ENCODE assay signal across 23 mouse cellular contexts in the genomic region with DNA sequence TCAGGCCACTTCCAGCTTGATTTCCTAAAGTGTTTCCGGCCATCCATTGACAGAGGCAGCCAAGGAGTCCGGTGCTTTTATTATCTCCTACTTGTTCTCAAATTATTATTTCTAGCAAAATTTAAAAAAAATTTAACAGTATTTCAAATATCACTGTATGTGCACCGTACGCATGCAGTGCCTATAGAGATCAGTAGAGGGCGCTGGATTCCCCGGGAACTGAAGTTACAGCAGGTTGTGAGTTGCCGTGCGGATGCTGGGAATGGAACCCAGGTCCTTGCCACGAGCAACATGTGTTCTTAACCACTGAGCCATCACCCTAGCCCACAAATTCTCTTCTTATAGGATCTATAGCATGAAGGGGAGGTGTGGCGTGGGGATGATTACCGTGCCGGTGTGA. TPM values are rescaled to one million over a fixed set of nuclear protein-coding genes. Genes with fewer than 3 reads are reported as not detected.
DNase-seq lines count a peak whose midpoint lies in the region; ATAC-seq and TF ChIP-seq lines count a peak whose summit lies in the region.
"Had no signal": no experiment of that assay in that cellular context is flagged by ENCODE, and none has a peak within 500 bp of the region (broad histone marks: within the 10 kb centered on the region; RNA-seq: fewer than 3 reads in every experiment).

No protein-coding gene starts in this region.

- H3K9me3 ChIP-seq in lung, embryonic 14.5 days (ENCODE audit: low read depth, low read length), result no peaks in the 10 kb centered on the region
- H3K9me3 ChIP-seq in MEL (replicated peaks; ENCODE audit: insufficient read depth, low read length), result no peaks in the 10 kb centered on the region
- peaks cover 6% of the 10 kb centered on the region; the same call in 1 of the 2 replicates for H3K9me3 ChIP-seq in embryonic facial prominence, embryonic 10.5 days
- H3K9me3 ChIP-seq: hindbrain, embryonic 13.5 days; lung, embryonic 15.5 days; midbrain, embryonic 15.5 days had no signal

- no peaks in the 10 kb centered on the region for H3K27me3 ChIP-seq in kidney, adult 2 months (replicated peaks; ENCODE audit: control insufficient read depth, insufficient read depth, low read length)
- H3K27me3 ChIP-seq in lung, embryonic 14.5 days (ENCODE audit: insufficient read depth, low read length), result no peaks in the 10 kb centered on the region
- no peaks in the 10 kb centered on the region for H3K27me3 ChIP-seq in MEL (ENCODE audit: control insufficient read depth in 1 of 2, insufficient read depth in 2 of 2, low read length in 2 of 2)
- no peaks in the 10 kb centered on the region for H3K27me3 ChIP-seq in embryonic facial prominence, embryonic 10.5 days (replicated peaks; ENCODE audit: low read depth, poor library complexity, severe bottlenecking)
- H3K27me3 ChIP-seq: hindbrain, embryonic 13.5 days; lung, embryonic 15.5 days; midbrain, embryonic 15.5 days; neural tube, embryonic 12.5 days had no signal

- H3K27ac ChIP-seq in kidney, adult 2 months (ENCODE audit: insufficient read depth, low read depth, low read length), result no peak overlapping the region
- H3K27ac ChIP-seq in lung, embryonic 14.5 days (ENCODE audit: low read depth), result no peak overlapping the region
- no peak overlapping the region for H3K27ac ChIP-seq in MEL (ENCODE audit: control insufficient read depth, low read depth, low read length)
- no peak overlapping the region for H3K27ac ChIP-seq in embryonic facial prominence, embryonic 10.5 days (replicated peaks)
- H3K27ac ChIP-seq: forebrain, embryonic 10.5 days; hindbrain, embryonic 13.5 days; lung, embryonic 15.5 days; macrophage; midbrain, embryonic 15.5 days; neural tube, embryonic 12.5 days had no signal

- no peak for TF ChIP-seq POLR2A in kidney, adult 2 months (IDR thresholded peaks at IDR 0.05; ENCODE audit: low read depth, low read length)
- no peak for TF ChIP-seq POLR2A in MEL (IDR thresholded peaks at IDR 0.05; ENCODE audit: control insufficient read depth in 1 of 2, insufficient read depth in 1 of 2, low read depth in 1 of 2, low read length in 2 of 2, poor library complexity in 1 of 2)

- no peaks in the 10 kb centered on the region for H3K36me3 ChIP-seq in kidney, adult 2 months (ENCODE audit: control insufficient read depth, insufficient read depth, low read length)
- no peaks in the 10 kb centered on the region for H3K36me3 ChIP-seq in lung, embryonic 14.5 days (ENCODE audit: insufficient read depth)
- no peaks in the 10 kb centered on the region for H3K36me3 ChIP-seq in MEL (ENCODE audit: control insufficient read depth in 1 of 2, insufficient read depth in 2 of 2, low read length in 2 of 2)
- no peaks in the 10 kb centered on the region for H3K36me3 ChIP-seq in embryonic facial prominence, embryonic 10.5 days (replicated peaks)
- H3K36me3 ChIP-seq: forebrain, embryonic 10.5 days; hindbrain, embryonic 13.5 days; lung, embryonic 15.5 days; midbrain, embryonic 15.5 days; neural tube, embryonic 12.5 days had no signal

- DNase-seq in kidney, adult 2 months, result no peak
- DNase-seq in kidney, adult 9 months, result no peak
- DNase-seq in lung, embryonic 14.5 days, result no peak
- DNase-seq in lung, postnatal 4 days, result no peak
- DNase-seq in MEL (ENCODE audit: low read depth, low spot score), result no peak
- peak; percentile 40 for DNase-seq in testis, postnatal 14 days (ENCODE audit: low spot score)
- no peak for DNase-seq in embryonic facial prominence, embryonic 10.5 days (ENCODE audit: low spot score)
- DNase-seq: adrenal gland, postnatal 14 days; cerebellum, adult 9-10 months; gastrocnemius, postnatal 25 days; heart, postnatal 36 days; kidney, adult 8-10 months; kidney, postnatal 14 days; layer of hippocampus, postnatal 36 days; right cerebral cortex, postnatal 25 days; spleen, adult 18-20 months had no signal

- no peaks in the 10 kb centered on the region for H3K79me2 ChIP-seq in MEL (ENCODE audit: control insufficient read depth, insufficient read depth, low read length, poor library complexity)

- peak; percentile 9 for TF ChIP-seq RAD21 in MEL (IDR thresholded peaks at IDR 0.05; ENCODE audit: low read depth, low read length)

- no peak overlapping the region for H3K4me3 ChIP-seq in kidney, adult 2 months (ENCODE audit: insufficient read depth, low read depth, low read length)
- H3K4me3 ChIP-seq in lung, embryonic 14.5 days (ENCODE audit: low read depth, low read length), result no peak overlapping the region
- H3K4me3 ChIP-seq in MEL (ENCODE audit: control insufficient read depth in 1 of 2, insufficient read depth in 1 of 2, low read depth in 2 of 2, low read length in 2 of 2), result no peak overlapping the region
- no peak overlapping the region for H3K4me3 ChIP-seq in embryonic facial prominence, embryonic 10.5 days
- H3K4me3 ChIP-seq: forebrain, embryonic 10.5 days; hindbrain, embryonic 13.5 days; lung, embryonic 15.5 days; midbrain, embryonic 15.5 days; neural tube, embryonic 12.5 days had no signal

- H3K4me2 ChIP-seq in lung, embryonic 14.5 days, result no peak overlapping the region
- H3K4me2 ChIP-seq: hindbrain, embryonic 13.5 days; lung, embryonic 15.5 days; midbrain, embryonic 15.5 days; neural tube, embryonic 12.5 days had no signal

- WGBS in kidney, adult 2 months, result 94% methylated on average over 12 of the region's 12 CpGs
- WGBS in lung, embryonic 14.5 days, result 90% methylated on average over 12 of the region's 12 CpGs
- WGBS in embryonic facial prominence, embryonic 10.5 days, result 93% methylated on average over 12 of the region's 12 CpGs

- TF ChIP-seq EP300 in MEL (IDR thresholded peaks at IDR 0.05; ENCODE audit: low read depth in 1 of 2, low read length in 2 of 2), result no peak

- no peaks in the 10 kb centered on the region for H3K4me1 ChIP-seq in kidney, adult 2 months (ENCODE audit: control insufficient read depth, insufficient read depth, low read length)
- no peaks in the 10 kb centered on the region for H3K4me1 ChIP-seq in lung, embryonic 14.5 days (ENCODE audit: insufficient read depth)
- H3K4me1 ChIP-seq in MEL (ENCODE audit: control insufficient read depth in 1 of 2, insufficient read depth in 2 of 2, low read length in 2 of 2), result no peaks in the 10 kb centered on the region
- H3K4me1 ChIP-seq in embryonic facial prominence, embryonic 10.5 days, result no peaks in the 10 kb centered on the region
- H3K4me1 ChIP-seq: forebrain, embryonic 10.5 days; hindbrain, embryonic 13.5 days; lung, embryonic 15.5 days; midbrain, embryonic 15.5 days; neural tube, embryonic 12.5 days had no signal

- peak; percentile 24; the same call in 1 of the 2 replicates for TF ChIP-seq CTCF in kidney, adult 2 months (conservative IDR thresholded peaks at IDR 0.05; ENCODE audit: insufficient read depth, insufficient read length, low read depth, low read length)
- TF ChIP-seq CTCF in lung, embryonic 14.5 days (IDR thresholded peaks at IDR 0.05; ENCODE audit: low read depth), result 0 out of 2 replicates have a peak, but pooled peaks have one; percentile 31
- TF ChIP-seq CTCF in MEL (IDR thresholded peaks at IDR 0.05 in 2 of 3, conservative IDR thresholded peaks at IDR 0.05 in 1 of 3; ENCODE audit: control insufficient read depth in 1 of 3, insufficient read depth in 1 of 3, low read depth in 2 of 3, low read length in 3 of 3, poor library complexity in 1 of 3, severe bottlenecking in 1 of 3), result peak; percentile 41 to 61 (median 51)

- no peak for ATAC-seq in lung, embryonic 14.5 days (ENCODE audit: insufficient read depth)
- ATAC-seq: forebrain, embryonic 16.5 days; midbrain, embryonic 15.5 days had no signal

- no peak overlapping the region for H3K9ac ChIP-seq in lung, embryonic 14.5 days
- H3K9ac ChIP-seq in MEL (ENCODE audit: control insufficient read depth, low read depth, low read length, poor library complexity, severe bottlenecking), result no peak overlapping the region
- H3K9ac ChIP-seq: hindbrain, embryonic 13.5 days; lung, embryonic 15.5 days; midbrain, embryonic 15.5 days; neural tube, embryonic 12.5 days had no signal

TF ChIP-seq in MEL, 35 proteins besides CTCF, POLR2A, EP300 and RAD21:
- TF ChIP-seq SMC3 (IDR thresholded peaks at IDR 0.05; ENCODE audit: low read depth, low read length) (peak; percentile 34; the same call in 1 of the 2 replicates), TBP (IDR thresholded peaks at IDR 0.05; ENCODE audit: low read depth, low read length) (no peak), USF2 (IDR thresholded peaks at IDR 0.05; ENCODE audit: borderline replicate concordance in 1 of 2, insufficient read depth in 1 of 2, low read depth in 1 of 2, low read length in 2 of 2) (no peak), BHLHE40 (IDR thresholded peaks at IDR 0.05; ENCODE audit: borderline replicate concordance, low read depth, low read length) (no peak)

RNA-seq across cellular contexts. Expression of a gene that starts 35.2 kb away (rescaled TPM):
- polyA plus RNA-seq in kidney, adult 2 months (2012; rRNA removed), result 23.2 and 27.7 TPM in 2 replicates
- 19.8 and 21.8 TPM in 2 replicates for polyA plus RNA-seq in lung, embryonic 14.5 days (2014; fragmentation: Nextera tagmentation; extraction: Ambion mirVana)
- total RNA-seq in MEL (2012; rRNA removed), result 22.3 and 22.7 TPM in 2 replicates
- 10 to 100 TPM in 1 of 2 experiments, not detected in 1; 38.2 TPM for polyA plus RNA-seq in MEL (2012; ENCODE audit: insufficient read depth in 1 of 2, insufficient read length in 2 of 2, low read depth in 1 of 2, low replicate concordance in 2 of 2, missing spikeins in 1 of 2)
- polyA plus RNA-seq in embryonic facial prominence, embryonic 10.5 days (2016; fragmentation: Nextera tagmentation; extraction: Ambion mirVana), result 20.4 and 24.0 TPM in 2 replicates

RNA-seq across cellular contexts. Expression of a gene that starts 50.3 kb away (rescaled TPM):
- polyA plus RNA-seq in kidney, adult 2 months (2012; rRNA removed), result 52.3 and 68.0 TPM in 2 replicates
- 124 and 130 TPM in 2 replicates for polyA plus RNA-seq in lung, embryonic 14.5 days (2014; fragmentation: Nextera tagmentation; extraction: Ambion mirVana)
- total RNA-seq in MEL (2012; rRNA removed), result 173 and 177 TPM in 2 replicates
- 100 to 1,000 TPM in 1 of 2 experiments, not detected in 1; 204 TPM for polyA plus RNA-seq in MEL (2012; ENCODE audit: insufficient read depth in 1 of 2, insufficient read length in 2 of 2, low read depth in 1 of 2, low replicate concordance in 2 of 2, missing spikeins in 1 of 2)
- polyA plus RNA-seq in embryonic facial prominence, embryonic 10.5 days (2016; fragmentation: Nextera tagmentation; extraction: Ambion mirVana), result 138 and 145 TPM in 2 replicates
